Mouse (Mus musculus) adrenal gland (tissue): ENCODE results near the gene Scd4.

Experiments used
- intact Hi-C: fragments of 180-260 bp; cut with DNase I; formaldehyde crosslinking; loops from one replicate; pipeline ENCODE4 v1.15.1; 2025
- long read RNA-seq, 2 experiments: library from polyadenylated mRNA; unstranded; transcript quantifications; one replicate each; pipeline ENCODE4 v2.0.0; 2020; ENCODE audit warnings: borderline replicate concordance in 1 of 2; ENCODE audit not compliant: insufficient replicate concordance in 1 of 2

Gene Scd4
- long read RNA-seq, experiment 1, result 0 reads
- long read RNA-seq, experiment 2, result 0 reads

DNA sequence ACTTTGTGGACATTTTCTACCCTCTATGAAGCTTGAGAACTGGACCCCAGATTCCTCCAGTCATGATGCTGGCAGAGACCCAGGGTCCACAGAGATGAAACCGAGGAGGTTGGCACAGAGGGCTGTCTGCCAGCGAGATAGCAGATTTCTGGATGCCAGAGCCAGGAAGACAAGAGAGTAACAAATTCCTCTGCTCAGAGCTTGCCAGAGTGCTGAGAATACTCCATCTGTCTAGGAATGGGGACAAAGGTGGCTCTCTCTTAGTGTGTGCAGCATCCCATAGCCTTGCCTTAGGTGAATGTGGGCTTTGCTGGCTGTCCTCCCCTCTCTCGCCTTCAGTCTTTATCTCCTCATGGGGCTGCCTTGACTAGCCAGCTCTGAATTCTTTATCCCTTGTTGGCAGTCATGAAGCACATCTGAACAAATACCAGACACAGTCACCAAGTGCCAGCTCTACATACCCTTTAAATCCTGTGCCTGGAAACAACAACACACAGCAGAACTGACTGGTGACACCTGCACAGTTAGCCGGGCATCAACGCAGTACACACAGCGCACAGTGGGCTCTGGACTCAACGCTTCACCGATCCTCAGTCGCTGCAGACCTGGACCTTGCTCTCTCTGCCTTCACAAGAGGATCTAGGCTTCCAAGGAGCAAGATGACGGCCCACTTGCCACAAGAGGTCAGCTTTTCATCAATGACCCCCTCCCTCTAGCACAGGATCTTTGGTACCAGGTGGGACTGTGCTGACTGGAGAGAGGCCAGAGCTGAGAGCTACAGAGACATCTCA lies at the start of gene Scd4:
Gene Scd4 (plus strand): TSS at position 260 of the 791 bp plus-strand sequence.
- intact Hi-C loops, result no loop called here

DNA sequence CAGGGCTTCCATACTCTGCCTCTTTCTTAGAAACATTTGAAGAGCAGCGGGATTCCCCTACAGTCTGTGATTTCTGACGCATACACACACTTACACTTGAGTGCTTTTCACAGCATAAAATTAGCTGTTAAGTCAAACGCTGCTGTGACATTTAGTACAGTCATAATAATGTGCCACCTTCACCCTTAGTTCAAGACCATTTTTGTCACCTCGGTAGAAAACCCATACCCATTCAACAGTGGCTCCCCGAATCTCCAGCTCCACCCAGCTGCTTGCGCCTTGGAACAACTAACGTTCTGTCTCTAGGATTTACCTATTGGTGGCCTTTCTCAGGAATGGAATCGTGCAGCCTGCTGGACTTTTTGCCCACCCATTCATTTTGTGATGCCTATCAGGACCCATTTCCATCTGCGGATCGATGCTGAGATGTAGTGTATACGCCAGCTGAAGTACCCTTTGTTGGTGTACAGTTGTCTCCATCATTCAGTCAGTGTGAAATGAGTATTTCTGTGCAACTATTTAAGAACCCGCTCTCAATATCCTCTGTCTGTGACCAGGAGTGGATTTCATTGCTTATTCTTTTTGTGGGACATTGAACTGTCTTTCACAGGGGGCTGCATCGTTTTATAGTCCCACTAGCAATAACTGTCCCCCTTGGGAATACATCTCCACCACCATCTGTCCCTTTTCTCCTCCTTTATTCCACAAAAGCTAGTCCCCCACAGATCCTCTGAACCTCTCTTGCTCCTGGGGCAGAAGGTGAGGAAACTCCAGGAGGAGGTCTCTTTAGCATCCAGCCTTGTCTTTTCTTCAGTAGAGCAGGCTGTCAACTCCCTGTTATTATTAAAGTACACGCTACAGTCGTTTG lies 49.5 kb upstream of the Scd4 start:
- intact Hi-C loops, result no loop called here

DNA sequence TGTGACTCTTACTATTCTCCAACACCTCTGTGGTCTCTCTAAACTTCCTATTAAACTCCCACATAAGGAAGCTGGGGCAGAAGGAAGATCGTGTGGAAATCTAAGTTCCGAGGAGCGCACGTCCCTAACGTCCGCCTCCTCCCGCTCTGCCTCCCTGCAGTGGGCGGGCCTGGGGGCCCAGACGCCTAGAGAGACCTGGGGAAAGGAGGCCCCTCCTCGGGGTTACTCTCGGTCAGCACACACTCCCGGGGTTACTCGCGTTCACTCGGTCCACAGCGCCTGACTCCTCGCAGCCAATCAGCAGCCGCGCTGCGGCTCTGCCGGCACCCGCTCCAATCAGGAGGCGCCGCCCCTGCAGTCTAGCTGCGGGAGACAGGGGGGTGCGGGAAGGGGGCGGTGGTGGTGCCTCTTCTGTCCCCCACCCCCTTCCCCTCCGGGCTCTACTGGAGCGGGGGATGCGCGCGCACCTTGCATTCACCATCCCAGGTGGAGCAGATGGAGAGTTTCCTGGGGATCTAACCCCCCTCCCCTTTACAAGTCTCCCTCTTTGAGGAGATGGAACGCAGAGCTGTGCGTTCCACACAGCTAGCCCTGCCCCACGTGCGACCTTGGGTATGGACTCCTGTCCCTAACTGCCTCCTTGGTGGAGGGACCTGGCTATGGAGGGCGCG lies 48.7 kb upstream of the Scd4 start:
- intact Hi-C loops, result no loop called here

DNA sequence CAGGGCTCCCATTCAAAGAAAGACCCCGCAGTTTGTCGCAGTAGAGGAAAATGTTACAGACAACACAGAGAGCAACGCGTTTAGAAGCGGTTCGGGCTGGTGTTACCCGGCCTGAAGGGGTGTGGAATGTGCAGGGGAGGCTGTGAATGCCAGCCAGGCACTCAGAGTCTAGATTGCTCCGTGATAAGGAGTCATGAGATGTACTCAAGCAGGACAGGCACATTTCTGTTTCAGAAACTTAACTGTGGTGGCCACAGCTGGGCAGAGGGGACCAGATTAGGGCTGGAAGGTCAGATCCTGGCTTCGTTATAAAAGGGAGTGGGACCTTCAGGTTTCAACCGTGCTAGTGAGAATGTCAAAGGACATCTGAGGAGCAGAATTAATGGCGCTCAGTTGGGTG lies 48.2 kb upstream of the Scd4 start:
- intact Hi-C loops, result no loop called here

DNA sequence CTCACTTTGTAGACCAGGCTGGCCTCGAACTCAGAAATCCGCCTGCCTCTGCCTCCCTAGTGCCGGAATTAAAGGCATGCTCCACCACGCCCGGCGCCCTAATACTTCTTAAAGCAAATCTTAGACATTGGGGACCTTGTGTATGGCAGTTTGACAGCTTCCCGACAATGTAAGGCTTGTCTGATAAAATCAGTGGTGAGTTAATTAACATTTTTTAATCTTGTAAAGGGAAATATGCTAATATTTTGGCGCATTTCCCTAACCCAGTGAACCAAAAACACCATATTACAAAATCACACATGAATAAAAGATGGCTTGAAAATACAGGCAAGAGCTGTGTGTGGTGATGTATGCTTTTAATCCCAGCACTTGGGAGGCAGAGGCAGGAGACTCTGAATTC lies 47.3 kb upstream of the Scd4 start:
- intact Hi-C loops, result no loop called here

DNA sequence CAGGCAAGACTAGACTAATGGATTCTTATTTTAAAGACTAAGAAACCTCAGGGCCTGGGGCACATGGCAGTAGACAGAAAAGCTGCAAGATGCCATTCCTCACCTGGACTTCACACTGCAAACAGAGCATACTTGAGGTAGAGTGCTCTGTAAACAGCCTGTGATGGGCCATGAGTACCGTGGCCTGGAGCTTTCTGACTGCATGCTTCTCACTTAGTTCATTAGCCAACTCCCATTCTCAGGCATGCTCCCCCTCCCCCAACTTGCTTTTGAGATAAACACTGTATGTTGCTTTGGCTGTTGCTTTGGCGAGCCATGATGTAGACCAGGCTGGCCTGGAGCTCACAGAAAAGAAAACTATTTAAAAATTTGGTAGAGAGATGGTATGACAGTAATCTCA lies 46.8 kb upstream of the Scd4 start:
- intact Hi-C loops, result no loop called here

DNA sequence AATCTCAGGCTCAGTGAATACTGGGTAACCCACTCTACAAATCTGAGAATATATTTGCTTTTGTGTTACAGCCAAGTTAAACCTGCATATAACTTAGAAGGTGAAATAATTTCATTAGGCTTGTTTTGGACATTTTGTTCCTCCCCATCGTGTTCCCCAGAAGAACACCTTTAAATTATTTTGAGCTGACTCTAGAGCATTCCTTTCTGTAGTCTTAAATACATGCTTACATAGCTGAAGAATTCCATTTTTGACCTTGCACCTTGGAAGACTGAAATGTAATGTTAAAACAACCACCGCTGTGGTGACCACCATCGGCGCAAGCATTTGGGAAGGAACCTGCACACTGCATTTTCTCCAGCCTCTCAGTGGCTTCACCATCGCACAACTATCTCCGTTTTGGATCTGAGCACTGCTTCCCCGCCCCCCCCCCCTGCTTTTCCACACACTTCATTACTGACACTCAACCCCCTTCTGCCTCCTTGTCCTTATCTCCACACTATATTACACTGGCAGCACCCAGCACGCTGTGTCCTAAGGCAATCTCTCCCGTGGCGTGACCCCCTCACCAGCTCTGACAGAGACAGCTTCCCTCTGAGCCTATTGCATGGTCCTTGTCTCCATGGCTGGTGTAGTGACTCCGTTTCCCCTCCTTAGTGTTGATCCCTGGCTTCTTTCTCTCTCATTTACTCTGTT lies 45.3 kb upstream of the Scd4 start:
- intact Hi-C loops, result no loop called here

DNA sequence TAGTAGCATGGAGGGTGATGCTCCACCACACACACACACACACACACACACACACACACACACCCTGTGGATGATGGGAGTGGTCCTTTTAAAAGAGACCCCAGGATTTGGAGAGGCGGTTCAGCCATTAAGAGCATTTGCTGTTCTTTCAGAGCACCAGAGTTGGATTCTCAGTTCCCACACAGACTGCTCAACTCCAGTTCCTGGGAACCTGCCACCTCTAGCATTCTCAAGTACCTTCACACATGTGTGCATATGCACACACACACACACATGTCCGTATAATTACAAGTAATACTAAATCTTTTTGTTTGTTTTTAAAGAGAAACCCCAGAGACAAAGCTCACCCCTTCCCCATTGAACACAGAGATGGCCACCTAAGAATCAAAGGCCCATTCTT lies 40.8 kb upstream of the Scd4 start:
- intact Hi-C loops, result no loop called here

DNA sequence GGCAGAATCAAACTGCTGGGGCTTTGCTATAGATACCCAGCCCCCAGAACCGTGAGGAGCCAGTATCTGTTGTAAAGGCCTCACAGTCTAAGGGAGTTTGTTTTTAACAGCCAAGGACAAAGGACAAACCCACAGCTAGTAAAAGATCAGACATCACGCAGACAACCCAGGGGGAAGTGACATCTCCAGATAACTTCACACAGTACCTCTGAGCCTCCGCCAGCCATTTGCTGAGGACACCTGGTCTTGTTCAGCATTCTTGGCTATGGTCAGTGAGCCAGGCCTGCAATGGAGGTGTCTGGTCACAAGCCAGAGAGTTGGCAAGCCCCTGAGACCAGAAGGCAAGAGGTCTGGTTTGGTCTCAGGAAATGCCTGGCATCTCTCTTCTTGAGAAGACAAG lies 40.4 kb upstream of the Scd4 start:
- intact Hi-C loops, result no loop called here

DNA sequence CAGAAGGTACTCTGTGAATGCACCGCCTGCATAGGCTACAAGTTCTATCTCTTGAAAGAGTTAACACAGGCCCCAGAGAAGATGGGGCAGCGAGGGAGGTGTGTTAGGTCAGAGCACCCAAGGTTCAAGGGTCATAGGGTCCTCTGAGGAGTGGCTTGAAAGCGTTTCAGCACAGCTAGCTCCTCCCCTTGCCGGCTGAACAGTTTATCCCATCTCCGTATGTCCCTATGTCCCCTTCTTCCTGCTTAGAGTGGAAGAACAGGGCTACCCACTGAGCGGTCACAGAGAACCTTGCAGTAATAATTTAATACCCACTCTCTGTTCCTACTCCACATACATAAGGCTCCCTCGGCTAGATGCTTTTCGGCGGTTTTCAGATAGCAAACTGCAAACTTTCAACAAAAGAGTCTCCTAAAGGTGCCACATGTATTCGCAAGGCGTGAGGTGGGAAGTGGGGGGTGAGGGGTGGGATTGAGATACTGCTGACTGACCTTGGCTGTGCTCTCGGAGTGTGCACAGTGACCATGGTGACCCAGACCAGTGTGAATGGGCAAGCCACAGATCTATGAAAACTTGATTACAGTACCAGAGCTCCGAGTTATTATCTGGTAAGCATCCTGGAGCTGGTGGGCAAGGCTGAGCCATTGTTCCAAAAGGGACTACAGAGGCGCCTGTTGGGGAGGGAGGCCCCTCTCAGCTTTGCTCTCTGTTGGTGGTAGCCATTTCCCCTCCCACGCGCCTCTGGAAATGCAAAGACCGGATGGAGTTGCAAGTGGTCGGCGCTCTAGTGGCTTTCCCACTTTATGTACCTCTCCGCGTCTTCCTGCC lies 39.7 kb upstream of the Scd4 start, which contains the start of gene Scd2:
Gene Scd2 (plus strand): TSS at position 734 of the 828 bp plus-strand sequence.
- intact Hi-C loops, result no loop called here

DNA sequence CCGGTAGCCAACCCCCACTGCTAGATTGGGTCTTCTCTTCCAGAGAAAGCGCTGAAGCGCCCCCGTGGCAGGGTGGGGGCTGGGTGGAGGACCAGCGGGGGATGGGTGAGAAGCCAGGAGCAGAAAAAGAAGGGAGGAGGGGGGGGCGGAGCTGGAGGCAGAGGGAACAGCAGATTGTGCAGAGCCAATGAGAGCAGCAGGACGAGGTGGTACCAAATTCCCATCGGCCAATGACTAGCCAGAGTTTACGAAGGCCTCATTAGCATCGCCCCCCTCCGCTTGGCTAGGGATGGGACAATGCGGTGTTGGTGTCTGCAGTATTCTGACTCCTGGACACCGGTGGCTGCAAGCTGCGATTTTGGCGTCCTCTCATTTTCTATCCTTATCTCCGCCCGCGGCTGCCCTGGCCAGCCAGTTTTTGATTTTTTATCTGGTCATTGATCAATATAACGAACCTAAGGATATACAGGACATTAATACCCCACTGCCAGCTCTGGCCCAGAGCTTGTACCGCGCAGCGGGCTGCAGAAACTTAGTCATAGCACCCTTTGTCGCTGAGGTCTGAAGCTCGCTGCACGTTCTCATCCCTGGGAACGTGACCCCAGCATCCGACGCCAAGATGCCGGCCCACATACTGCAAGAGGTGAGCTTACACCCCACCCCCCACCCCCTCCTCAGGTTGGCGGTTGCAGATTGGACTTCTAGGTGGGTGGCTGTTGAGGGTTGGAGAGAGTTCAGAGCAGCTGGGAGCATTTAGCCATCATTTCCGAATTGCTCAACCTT lies 38.9 kb upstream of the Scd4 start:
- intact Hi-C loops, result loop anchor here (1.0 to 2.0 kb wide), 2 partner anchors 27 to 48 kb away; no protein-coding TSS in a partner anchor

DNA sequence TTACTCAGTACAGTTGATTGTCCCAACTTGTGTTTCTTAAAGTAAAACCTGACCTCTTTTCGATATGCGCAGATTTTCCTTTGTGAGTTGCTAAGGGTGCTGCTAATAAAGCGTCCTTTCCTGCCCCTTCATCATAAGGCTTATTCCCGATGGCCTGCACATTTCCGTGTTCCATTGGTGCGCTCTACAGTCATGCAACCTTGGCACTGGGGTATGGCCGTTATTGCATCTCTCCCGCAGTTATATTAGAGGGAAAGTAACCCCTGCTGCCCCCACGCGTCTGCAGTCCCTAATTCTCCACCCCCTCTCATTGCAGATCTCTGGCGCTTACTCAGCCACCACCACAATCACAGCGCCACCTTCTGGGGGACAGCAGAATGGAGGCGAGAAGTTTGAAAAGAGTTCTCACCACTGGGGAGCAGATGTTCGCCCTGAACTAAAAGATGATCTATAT lies 38.3 kb upstream of the Scd4 start:
- intact Hi-C loops, result loop anchor here (1.0 to 2.0 kb wide), 2 partner anchors 28 to 48 kb away; no protein-coding TSS in a partner anchor

DNA sequence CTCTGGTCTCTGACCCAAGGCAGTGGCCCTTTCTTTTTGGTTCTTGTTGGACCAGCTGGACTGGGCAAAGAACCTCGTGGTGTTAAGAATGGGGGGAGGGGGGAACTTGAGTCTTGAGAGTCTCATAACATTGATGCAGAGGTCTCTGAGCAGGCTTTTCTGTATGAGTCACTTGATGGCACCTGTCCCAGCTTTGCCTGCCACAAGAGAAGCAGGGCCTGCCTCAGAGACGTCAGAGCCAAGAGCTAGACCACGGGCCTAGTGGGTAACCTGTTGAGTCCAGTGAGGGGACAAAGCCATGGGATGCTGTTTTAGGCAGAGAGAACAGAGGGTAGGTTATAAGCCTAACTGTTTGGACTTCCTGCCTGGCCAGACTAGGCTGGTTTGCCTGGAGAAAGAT lies 37.6 kb upstream of the Scd4 start:
- intact Hi-C loops, result loop anchor here (2.0 kb wide), 1 partner anchor 28 kb away; no protein-coding TSS in a partner anchor

DNA sequence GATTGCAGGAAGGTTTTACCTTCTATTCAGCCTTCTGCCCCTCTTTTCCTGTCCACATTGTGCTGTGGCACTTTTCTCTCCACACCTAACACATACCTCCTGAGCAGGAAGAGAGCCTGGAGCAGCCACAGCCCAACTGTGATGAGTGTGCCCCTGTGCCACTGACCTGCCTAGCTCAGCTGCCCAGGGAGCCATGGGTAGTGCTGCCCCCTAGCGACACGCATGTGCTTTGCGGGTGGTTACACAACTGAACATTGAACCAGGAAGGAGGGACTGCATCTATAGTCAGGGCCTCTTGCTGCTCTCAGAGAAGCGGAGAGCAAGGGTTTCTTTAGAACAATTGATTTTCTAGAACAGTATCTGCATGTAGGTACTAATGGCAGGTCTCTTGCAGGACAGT lies 37.2 kb upstream of the Scd4 start:
- intact Hi-C loops, result loop anchor here (2.0 kb wide), 1 partner anchor 29 kb away; no protein-coding TSS in a partner anchor

DNA sequence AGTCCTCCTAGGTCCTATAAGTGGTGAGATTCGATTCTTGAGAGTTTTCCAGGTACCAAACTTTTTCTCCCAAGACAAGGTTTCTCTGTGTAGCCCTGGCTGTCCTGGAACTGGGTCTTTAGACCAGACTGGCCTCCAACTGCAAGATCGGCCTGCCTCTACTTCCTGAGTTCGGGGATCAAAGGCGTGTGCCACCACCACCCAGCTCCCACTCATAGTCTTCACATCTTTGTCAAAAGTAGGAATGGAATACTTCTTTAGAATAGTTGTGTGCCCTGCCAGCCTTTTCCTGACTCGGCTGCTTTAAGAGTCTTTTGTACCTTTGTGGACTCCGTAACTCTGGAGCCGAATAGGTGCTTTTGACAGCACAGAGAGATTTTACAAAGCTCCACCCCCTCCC lies 36.7 kb upstream of the Scd4 start:
- intact Hi-C loops, result no loop called here

DNA sequence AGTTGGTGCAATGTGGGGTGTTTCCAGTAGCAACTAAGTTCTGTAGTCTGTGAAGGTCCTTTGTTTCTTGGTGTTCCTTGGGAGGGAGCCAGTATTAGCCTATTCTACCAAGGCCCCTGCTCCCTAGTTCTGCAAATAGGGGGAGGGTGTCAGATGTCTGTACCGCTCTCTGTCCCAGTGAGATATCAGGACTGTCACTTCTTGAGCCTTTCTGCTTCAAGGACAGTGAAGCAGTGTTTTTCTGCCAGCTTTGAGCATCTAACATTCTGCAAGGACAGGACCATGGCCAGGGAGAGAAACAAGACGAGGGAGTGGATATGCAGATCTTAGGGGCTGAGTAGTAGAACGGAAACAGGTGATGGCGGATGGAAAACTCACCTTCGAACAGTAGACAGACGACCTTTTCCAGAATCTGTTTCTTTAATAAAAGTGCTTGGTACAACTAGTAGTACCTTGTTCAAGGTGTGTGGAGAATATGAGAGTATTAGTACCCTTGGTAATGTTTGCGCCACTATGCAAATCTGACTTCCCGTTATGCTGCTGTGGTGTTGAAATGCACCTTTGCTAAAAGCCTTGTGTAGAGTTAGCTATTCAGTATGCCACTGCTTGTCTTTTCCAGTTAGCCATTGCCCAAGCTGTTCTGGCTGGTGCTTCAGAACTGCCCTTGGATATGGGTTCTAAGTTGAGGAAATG lies 35.7 kb upstream of the Scd4 start:
- intact Hi-C loops, result no loop called here

DNA sequence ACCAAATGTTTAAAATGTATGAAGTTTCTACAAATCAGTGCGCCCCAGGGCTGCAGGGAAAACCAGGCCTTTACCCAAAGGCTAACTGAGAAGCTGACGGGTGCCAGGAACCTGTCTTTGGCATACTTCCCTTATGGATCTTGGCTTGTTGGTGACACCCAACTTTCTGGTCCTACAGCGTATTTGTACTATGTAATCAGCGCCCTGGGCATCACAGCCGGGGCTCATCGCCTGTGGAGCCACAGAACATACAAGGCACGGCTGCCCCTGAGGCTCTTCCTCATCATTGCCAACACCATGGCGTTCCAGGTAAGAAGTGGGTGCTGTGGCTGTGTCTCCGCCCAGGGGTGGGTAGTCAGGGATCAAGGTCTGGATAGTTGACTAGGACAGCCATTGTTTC lies 35.0 kb upstream of the Scd4 start:
- intact Hi-C loops, result no loop called here

DNA sequence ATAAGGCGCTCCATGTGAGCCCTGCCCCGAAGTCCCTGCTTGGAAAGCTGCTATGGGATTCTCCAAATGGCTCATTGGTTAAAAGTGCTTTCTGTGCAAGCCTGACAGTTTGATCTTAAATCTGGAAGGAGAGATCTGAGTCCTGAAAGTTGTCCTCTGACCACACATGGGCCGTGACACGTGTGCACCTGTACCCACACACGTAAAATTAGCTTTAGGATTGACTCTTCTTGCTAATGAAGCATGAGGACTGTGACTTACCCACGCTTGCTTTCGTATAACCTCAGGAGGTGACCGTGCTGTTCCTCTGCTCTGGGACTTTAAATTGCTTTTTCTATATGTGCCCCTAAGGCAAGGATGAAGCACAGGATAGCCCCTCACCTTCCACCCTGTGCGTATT lies 33.8 kb upstream of the Scd4 start:
- intact Hi-C loops, result no loop called here
